Mouse (Mus musculus) CH12.LX (cell line): Measurements from ENCODE around the gene Suox. TPM values are rescaled to one million over a fixed set of nuclear protein-coding genes. Genes with fewer than 3 reads are reported as not detected.
A peak's percentile ranks its signal among the peaks of the same experiment; 100 is the strongest.

Experiments used
- DNase-seq: peaks from one replicate; pipeline ENCODE4 v3.0.0-alpha.2; 2013; ENCODE audit errors: extremely low read depth
- H3K27ac ChIP-seq: 2 replicates; pipeline ENCODE4 v1.5.1; 2012; ENCODE audit warnings: low read depth, mild to moderate bottlenecking, control low read depth, moderate library complexity; ENCODE audit not compliant: insufficient read depth
- H3K27me3 ChIP-seq: replicated peaks from 2 replicates; pipeline ENCODE3; 2012; ENCODE audit warnings: inconsistent platforms
- H3K36me3 ChIP-seq, 2 experiments: replicated peaks in 1 of 2; 2 replicates each; pipeline versions ENCODE3 to v1.6.1; 2012; ENCODE audit warnings: inconsistent platforms in 1 of 2, low read length in 1 of 2, mild to moderate bottlenecking in 1 of 2, mixed read lengths in 1 of 2, moderate library complexity in 1 of 2; ENCODE audit not compliant: control insufficient read depth in 1 of 2, insufficient read depth in 1 of 2
- H3K4me1 ChIP-seq, 2 experiments: 2 replicates each; pipeline ENCODE4 v1.6.1; 2012; ENCODE audit warnings: inconsistent platforms in 1 of 2, moderate library complexity in 1 of 2; ENCODE audit not compliant: insufficient read depth in 2 of 2, control insufficient read depth in 1 of 2
- H3K4me2 ChIP-seq: 2 replicates; pipeline ENCODE4 v1.6.1; 2012; ENCODE audit warnings: low read depth, mild to moderate bottlenecking, control low read depth; ENCODE audit not compliant: poor library complexity, insufficient read depth, severe bottlenecking
- H3K4me3 ChIP-seq, 3 experiments: fragments of 150-350 bp in 1 of 3; sonication (generic) in 1 of 3; replicated peaks in 1 of 3; 2 replicates each; pipeline versions ENCODE3 to v1.5.1; 2011 to 2012; ENCODE audit warnings: low read depth in 2 of 3, low read length in 2 of 3, mild to moderate bottlenecking in 2 of 3, moderate library complexity in 2 of 3, control low read depth in 1 of 3, improper control_type of control experiment in 1 of 3, inconsistent platforms in 1 of 3, mixed read lengths in 1 of 3; ENCODE audit not compliant: poor library complexity in 1 of 3
- H3K79me2 ChIP-seq: replicated peaks from 2 replicates; pipeline ENCODE4 v1.6.1; 2012; ENCODE audit warnings: mild to moderate bottlenecking, moderate library complexity; ENCODE audit not compliant: control insufficient read depth, poor library complexity, insufficient read depth, severe bottlenecking; ENCODE audit errors: extremely low read depth
- H3K9ac ChIP-seq: 2 replicates; pipeline ENCODE4 v1.6.1; 2012; ENCODE audit warnings: low read depth, mild to moderate bottlenecking, control low read depth, moderate library complexity; ENCODE audit not compliant: insufficient read depth
- H3K9me3 ChIP-seq: replicated peaks from 2 replicates; pipeline ENCODE3; 2012; ENCODE audit warnings: low read length, inconsistent platforms, mixed read lengths
- BHLHE40 ChIP-seq: IDR thresholded peaks from 2 replicates; pipeline ENCODE4 v1.6.1; 2011; ENCODE audit warnings: mild to moderate bottlenecking, low read depth, low read length, improper control_type of control experiment
- EP300 ChIP-seq: IDR thresholded peaks from 2 replicates; pipeline ENCODE4 v1.6.1; 2011; ENCODE audit warnings: low read length, improper control_type of control experiment
- GABPA ChIP-seq: IDR thresholded peaks from 2 replicates; pipeline ENCODE4 v1.6.1; 2012; ENCODE audit warnings: low read depth, low read length, improper control_type of control experiment, inconsistent platforms; ENCODE audit not compliant: insufficient replicate concordance
- MEF2A ChIP-seq: IDR thresholded peaks from 2 replicates; pipeline ENCODE4 v1.6.1; 2014; ENCODE audit warnings: low read depth, mild to moderate bottlenecking, inconsistent platforms, low read length, improper control_type of control experiment, borderline replicate concordance
- NRF1 ChIP-seq: IDR thresholded peaks from 2 replicates; pipeline ENCODE4 v1.6.1; 2014; ENCODE audit warnings: low read depth, mild to moderate bottlenecking, inconsistent platforms, low read length, improper control_type of control experiment, moderate library complexity
- ZMIZ1 ChIP-seq: IDR thresholded peaks from 2 replicates; pipeline ENCODE4 v1.6.1; 2012; ENCODE audit warnings: low read depth, mild to moderate bottlenecking, inconsistent platforms, low read length, improper control_type of control experiment
- dilution Hi-C: fragments of 300-500 bp; cut with MboI; formaldehyde crosslinking; loops from 2 replicates; pipeline ENCODE4 v1.14.3; 2020; ENCODE audit warnings: low sequenced_read_pairs; ENCODE audit not compliant: extremely low pct_unique_long_range_greater_than_20kb, extremely low pct_ligation_motif_present
- in situ Hi-C: fragments of 300-500 bp; cut with MboI; formaldehyde crosslinking; loops from 3 replicates; pipeline ENCODE4 v1.14.3; 2019; ENCODE audit warnings: low sequenced_read_pairs, low pct_ligation_motif_present, low pct_unique_long_range_greater_than_20kb, mixed read lengths
- polyA plus RNA-seq: library from polyadenylated mRNA; unstranded; fragments of >175 nt; gene quantifications from 2 replicates; pipeline ENCODE4 v1.2.1, GENCODE M21; 2012; ENCODE audit warnings: low read depth; ENCODE audit not compliant: insufficient read length
- total RNA-seq, 2 experiments: library from RNA; depleted of rRNA; stranded (reverse); fragments of 300-350 nt in 1 of 2; fragments of >200 nt in 1 of 2; gene quantifications; 2 replicates each; pipeline ENCODE4 v1.2.3; 2012 to 2014

The Suox gene
- total and polyA plus RNA-seq, 3 experiments = 9.0 to 11.4 (median 10.5) TPM

DNA sequence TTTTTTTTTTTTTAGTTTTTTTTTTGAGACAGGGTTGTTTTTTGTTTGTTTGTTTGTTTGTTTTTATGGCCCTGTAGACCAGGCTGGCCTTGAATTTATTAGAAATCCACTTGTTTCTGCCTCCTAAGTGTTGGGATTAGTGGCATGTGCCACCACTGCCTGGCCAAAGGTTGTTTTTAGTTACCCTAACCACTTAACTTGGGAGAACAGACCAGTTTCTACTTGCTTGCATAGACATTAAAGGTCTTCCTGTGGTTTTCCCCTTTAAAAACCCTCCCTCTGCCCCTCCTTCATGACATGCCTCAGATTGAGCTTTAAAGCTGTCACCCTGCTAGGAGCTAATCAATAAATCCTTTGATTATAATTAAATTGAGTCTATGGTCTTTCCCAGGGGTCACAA, 53.6 kb downstream of the Suox start:
- Histone ChIP-seq H3K4me2 (no peak overlapping the region), H3K4me1 (peaks cover 6 to 43% of the 10 kb centered on the region in 2 experiments), H3K9me3 (no peaks in the 10 kb centered on the region), H3K9ac (no peak overlapping the region), H3K36me3 (peaks cover 25 to 26% of the 10 kb centered on the region in 2 experiments), H3K27ac (no peak overlapping the region), H3K79me2 (peaks cover 13% of the 10 kb centered on the region), H3K27me3 (no peaks in the 10 kb centered on the region), H3K4me3 (no peak overlapping the region)
- in situ Hi-C loops = no loop called here
- no peak for DNase-seq
- dilution Hi-C loops = no loop called here
- TF ChIP-seq BHLHE40 (peak; percentile 57), NRF1 (0 out of 2 replicates have a peak, but pooled peaks have one; percentile 3), GABPA (no peak), ZMIZ1 (no peak), MEF2A (peak; percentile 53; the same call in 1 of the 2 replicates), EP300 (0 out of 2 replicates have a peak, but pooled peaks have one; percentile 32)

Other genes starting within 250 kb of the Suox start
Only the 20 nearest of the 24 such genes appear.
- gene Smarcc2, start 214.8 kb downstream of the Suox start, total RNA-seq (2012; rRNA removed) = 20.2 and 24.8 TPM in 2 replicates
- gene Smarcc2, start 214.8 kb downstream of the Suox start, total RNA-seq (2014; rRNA removed) = 6.1 and 7.5 TPM in 2 replicates
- gene Smarcc2, start 214.8 kb downstream of the Suox start, polyA plus RNA-seq = 39.8 and 42.6 TPM in 2 replicates
- gene Myl6, start 179.9 kb downstream of the Suox start, total RNA-seq (2012; rRNA removed) = 555 and 601 TPM in 2 replicates
- 560 and 610 TPM in 2 replicates for gene Myl6, start 179.9 kb downstream of the Suox start, total RNA-seq (2014; rRNA removed)
- gene Myl6, start 179.9 kb downstream of the Suox start, polyA plus RNA-seq = 366 and 413 TPM in 2 replicates
- gene Myl6b, start 175.4 kb downstream of the Suox start, total RNA-seq (2012; rRNA removed) = 2.5 and 2.6 TPM in 2 replicates
- 0.39 and 1.1 TPM in 2 replicates for gene Myl6b, start 175.4 kb downstream of the Suox start, total RNA-seq (2014; rRNA removed)
- 3.2 and 3.9 TPM in 2 replicates for gene Myl6b, start 175.4 kb downstream of the Suox start, polyA plus RNA-seq
- gene Esyt1, start 148.2 kb downstream of the Suox start, total RNA-seq (2012; rRNA removed) = 43.2 and 48.0 TPM in 2 replicates
- gene Esyt1, start 148.2 kb downstream of the Suox start, total RNA-seq (2014; rRNA removed) = 20.2 and 20.6 TPM in 2 replicates
- gene Esyt1, start 148.2 kb downstream of the Suox start, polyA plus RNA-seq = 33.0 and 38.2 TPM in 2 replicates
- gene Zc3h10, start 126.3 kb downstream of the Suox start, total RNA-seq (2012; rRNA removed) = 19.9 and 20.9 TPM in 2 replicates
- gene Zc3h10, start 126.3 kb downstream of the Suox start, total RNA-seq (2014; rRNA removed) = 16.2 TPM in 2 replicates
- gene Zc3h10, start 126.3 kb downstream of the Suox start, polyA plus RNA-seq = 14.4 and 14.6 TPM in 2 replicates
- 7,686 and 8,549 TPM in 2 replicates for gene Rpl41, start 124.8 kb downstream of the Suox start, total RNA-seq (2012; rRNA removed)
- gene Rpl41, start 124.8 kb downstream of the Suox start, total RNA-seq (2014; rRNA removed) = 2,395 and 2,709 TPM in 2 replicates
- 6,293 and 8,065 TPM in 2 replicates for gene Rpl41, start 124.8 kb downstream of the Suox start, polyA plus RNA-seq
- 133 and 166 TPM in 2 replicates for gene Pa2g4, start 108.1 kb downstream of the Suox start, total RNA-seq (2012; rRNA removed)
- 126 and 129 TPM in 2 replicates for gene Pa2g4, start 108.1 kb downstream of the Suox start, total RNA-seq (2014; rRNA removed)
- 550 and 650 TPM in 2 replicates for gene Pa2g4, start 108.1 kb downstream of the Suox start, polyA plus RNA-seq
- 12.6 and 13.2 TPM in 2 replicates for gene Erbb3, start 84.4 kb downstream of the Suox start, total RNA-seq (2012; rRNA removed)
- 11.3 and 13.0 TPM in 2 replicates for gene Erbb3, start 84.4 kb downstream of the Suox start, total RNA-seq (2014; rRNA removed)
- gene Erbb3, start 84.4 kb downstream of the Suox start, polyA plus RNA-seq = 7.4 and 7.7 TPM in 2 replicates
- 2,580 and 2,987 TPM in 2 replicates for gene Rps26, start 47.3 kb downstream of the Suox start, total RNA-seq (2012; rRNA removed)
- gene Rps26, start 47.3 kb downstream of the Suox start, total RNA-seq (2014; rRNA removed) = 1,667 and 1,906 TPM in 2 replicates
- 2,220 and 2,250 TPM in 2 replicates for gene Rps26, start 47.3 kb downstream of the Suox start, polyA plus RNA-seq
- 0.08 and 0.13 TPM in 2 replicates for gene Ikzf4, start 28.1 kb downstream of the Suox start, total RNA-seq (2012; rRNA removed)
- gene Ikzf4, start 28.1 kb downstream of the Suox start, total RNA-seq (2014; rRNA removed) = 0.09 TPM in 1 of 2 replicates, not detected in the other
- 0.57 and 1.5 TPM in 2 replicates for gene Ikzf4, start 28.1 kb downstream of the Suox start, polyA plus RNA-seq
- gene Rab5b, start 22.2 kb upstream of the Suox start, total RNA-seq (2012; rRNA removed) = 22.0 and 27.4 TPM in 2 replicates
- 28.9 and 34.4 TPM in 2 replicates for gene Rab5b, start 22.2 kb upstream of the Suox start, total RNA-seq (2014; rRNA removed)
- gene Rab5b, start 22.2 kb upstream of the Suox start, polyA plus RNA-seq = 20.4 and 20.6 TPM in 2 replicates
- 7.1 and 7.6 TPM in 2 replicates for gene Pmel, start 30.1 kb upstream of the Suox start, total RNA-seq (2012; rRNA removed)
- 5.3 and 5.5 TPM in 2 replicates for gene Pmel, start 30.1 kb upstream of the Suox start, total RNA-seq (2014; rRNA removed)
- 8.8 and 9.4 TPM in 2 replicates for gene Pmel, start 30.1 kb upstream of the Suox start, polyA plus RNA-seq
- gene Cdk2, start 31.0 kb upstream of the Suox start, total RNA-seq (2012; rRNA removed) = 38.9 and 47.1 TPM in 2 replicates
- gene Cdk2, start 31.0 kb upstream of the Suox start, total RNA-seq (2014; rRNA removed) = 79.3 and 86.9 TPM in 2 replicates
- gene Cdk2, start 31.0 kb upstream of the Suox start, polyA plus RNA-seq = 75.3 and 89.2 TPM in 2 replicates
- 5.9 and 6.6 TPM in 2 replicates for gene Dgka, start 70.8 kb upstream of the Suox start, total RNA-seq (2012; rRNA removed)
- gene Dgka, start 70.8 kb upstream of the Suox start, total RNA-seq (2014; rRNA removed) = 3.4 TPM in 2 replicates
- gene Dgka, start 70.8 kb upstream of the Suox start, polyA plus RNA-seq = 9.0 and 9.5 TPM in 2 replicates
- 52.8 and 63.1 TPM in 2 replicates for gene Pym1, start 73.8 kb upstream of the Suox start, total RNA-seq (2012; rRNA removed)
- 84.9 and 87.8 TPM in 2 replicates for gene Pym1, start 73.8 kb upstream of the Suox start, total RNA-seq (2014; rRNA removed)
- 75.6 and 86.6 TPM in 2 replicates for gene Pym1, start 73.8 kb upstream of the Suox start, polyA plus RNA-seq
- 0.76 and 1.3 TPM in 2 replicates for gene Mmp19, start 116.8 kb upstream of the Suox start, total RNA-seq (2012; rRNA removed)
- gene Mmp19, start 116.8 kb upstream of the Suox start, total RNA-seq (2014; rRNA removed) = 0.39 and 0.50 TPM in 2 replicates
- gene Mmp19, start 116.8 kb upstream of the Suox start, polyA plus RNA-seq = 0.57 and 0.72 TPM in 2 replicates
- gene Dnajc14, start 130.0 kb upstream of the Suox start, total RNA-seq (2012; rRNA removed) = 33.4 and 33.7 TPM in 2 replicates
- gene Dnajc14, start 130.0 kb upstream of the Suox start, total RNA-seq (2014; rRNA removed) = 24.8 and 25.3 TPM in 2 replicates
- 32.6 and 32.8 TPM in 2 replicates for gene Dnajc14, start 130.0 kb upstream of the Suox start, polyA plus RNA-seq
- gene Tmem198b, start 130.3 kb upstream of the Suox start, total RNA-seq (2012; rRNA removed) = 1.2 and 2.0 TPM in 2 replicates
- gene Tmem198b, start 130.3 kb upstream of the Suox start, total RNA-seq (2014; rRNA removed) = 2.0 and 2.6 TPM in 2 replicates
- gene Tmem198b, start 130.3 kb upstream of the Suox start, polyA plus RNA-seq = 4.5 and 4.7 TPM in 2 replicates
- gene Sarnp, start 143.3 kb upstream of the Suox start, total RNA-seq (2012; rRNA removed) = 75.4 and 94.6 TPM in 2 replicates
- 170 and 198 TPM in 2 replicates for gene Sarnp, start 143.3 kb upstream of the Suox start, total RNA-seq (2014; rRNA removed)
- gene Sarnp, start 143.3 kb upstream of the Suox start, polyA plus RNA-seq = 201 and 283 TPM in 2 replicates
- gene Ormdl2, start 147.6 kb upstream of the Suox start, total RNA-seq (2012; rRNA removed) = 56.1 and 73.7 TPM in 2 replicates
- 116 and 123 TPM in 2 replicates for gene Ormdl2, start 147.6 kb upstream of the Suox start, total RNA-seq (2014; rRNA removed)
- 52.1 and 65.8 TPM in 2 replicates for gene Ormdl2, start 147.6 kb upstream of the Suox start, polyA plus RNA-seq